Mouse (Mus musculus) forebrain, postnatal 0 days (tissue): ENCODE measurements around the gene Gm20695. TPM values are rescaled to one million over a fixed set of nuclear protein-coding genes. Genes with fewer than 3 reads are reported as not detected.

Experiments
- ATAC-seq: fragments of 200-750 bp; cut with Nextera tagmentation; 2 replicates; pipeline ENCODE4 v1.8.0; 2017; ENCODE audit warnings: mild to moderate bottlenecking, moderate library complexity
- DNase-seq: peaks from one replicate; pipeline ENCODE4 v3.0.0-alpha.2; 2015
- H3K27ac ChIP-seq: fragments of 300-500 bp; sonication (generic); 2 replicates; pipeline ENCODE4 v1.5.1; 2014; ENCODE audit warnings: low read depth, mild to moderate bottlenecking, antibody characterized with exemption, low read length, moderate library complexity, mixed read lengths
- H3K27me3 ChIP-seq: fragments of 300-500 bp; sonication (generic); 2 replicates; pipeline ENCODE4 v1.6.1; 2014; ENCODE audit warnings: mild to moderate bottlenecking, low read length, mixed read lengths; ENCODE audit not compliant: insufficient read depth
- H3K36me3 ChIP-seq: fragments of 300-500 bp; sonication (generic); 2 replicates; pipeline ENCODE4 v1.6.1; 2014; ENCODE audit warnings: mild to moderate bottlenecking, moderate library complexity; ENCODE audit not compliant: insufficient read depth
- H3K4me1 ChIP-seq: fragments of 300-500 bp; sonication (generic); 2 replicates; pipeline ENCODE4 v1.6.1; 2014; ENCODE audit warnings: antibody characterized with exemption; ENCODE audit not compliant: insufficient read depth
- H3K4me2 ChIP-seq: fragments of 300-500 bp; sonication (generic); 2 replicates; pipeline ENCODE4 v1.6.1; 2014; ENCODE audit warnings: low read depth, mild to moderate bottlenecking, moderate library complexity
- H3K4me3 ChIP-seq: fragments of 300-500 bp; sonication (generic); 2 replicates; pipeline ENCODE4 v1.5.1; 2014; ENCODE audit warnings: low read depth, low read length, mixed read lengths
- H3K9ac ChIP-seq: fragments of 300-500 bp; sonication (generic); 2 replicates; pipeline ENCODE4 v1.6.1; 2014; ENCODE audit warnings: mild to moderate bottlenecking
- H3K9me3 ChIP-seq: fragments of 300-500 bp; sonication (generic); 2 replicates; pipeline ENCODE4 v1.6.1; 2016; ENCODE audit warnings: low read length
- CTCF ChIP-seq: sonication (generic); IDR thresholded peaks from 2 replicates; pipeline ENCODE4 v1.5.1; 2016; ENCODE audit warnings: antibody characterized with exemption, control low read depth, low read depth
- WGBS: fragments of 180-500 bp; shearing (Covaris S2); extraction: QIAGEN DNeasy Blood & Tissue Kit; methylation state at CpG from one replicate; pipeline ENCODE4 v1.1.7; 2014; 5-methylcytosine and 5-hydroxymethylcytosine counted together
- polyA plus RNA-seq: library from polyadenylated mRNA; unstranded; fragments of >200 nt; fragmentation: Nextera tagmentation; extraction: Ambion mirVana; gene quantifications from 2 replicates; pipeline ENCODE4 v1.2.1, GENCODE M21; 2015
- total RNA-seq: library from RNA; depleted of rRNA; stranded (reverse); fragments of >200 nt; gene quantifications from 2 replicates; pipeline ENCODE4 v1.2.3, GENCODE M21; 2014; rRNA removed

The Gm20695 gene
- 5.6 and 10.3 TPM in 2 replicates for total RNA-seq
- 0.87 and 2.4 TPM in 2 replicates for polyA plus RNA-seq

DNA sequence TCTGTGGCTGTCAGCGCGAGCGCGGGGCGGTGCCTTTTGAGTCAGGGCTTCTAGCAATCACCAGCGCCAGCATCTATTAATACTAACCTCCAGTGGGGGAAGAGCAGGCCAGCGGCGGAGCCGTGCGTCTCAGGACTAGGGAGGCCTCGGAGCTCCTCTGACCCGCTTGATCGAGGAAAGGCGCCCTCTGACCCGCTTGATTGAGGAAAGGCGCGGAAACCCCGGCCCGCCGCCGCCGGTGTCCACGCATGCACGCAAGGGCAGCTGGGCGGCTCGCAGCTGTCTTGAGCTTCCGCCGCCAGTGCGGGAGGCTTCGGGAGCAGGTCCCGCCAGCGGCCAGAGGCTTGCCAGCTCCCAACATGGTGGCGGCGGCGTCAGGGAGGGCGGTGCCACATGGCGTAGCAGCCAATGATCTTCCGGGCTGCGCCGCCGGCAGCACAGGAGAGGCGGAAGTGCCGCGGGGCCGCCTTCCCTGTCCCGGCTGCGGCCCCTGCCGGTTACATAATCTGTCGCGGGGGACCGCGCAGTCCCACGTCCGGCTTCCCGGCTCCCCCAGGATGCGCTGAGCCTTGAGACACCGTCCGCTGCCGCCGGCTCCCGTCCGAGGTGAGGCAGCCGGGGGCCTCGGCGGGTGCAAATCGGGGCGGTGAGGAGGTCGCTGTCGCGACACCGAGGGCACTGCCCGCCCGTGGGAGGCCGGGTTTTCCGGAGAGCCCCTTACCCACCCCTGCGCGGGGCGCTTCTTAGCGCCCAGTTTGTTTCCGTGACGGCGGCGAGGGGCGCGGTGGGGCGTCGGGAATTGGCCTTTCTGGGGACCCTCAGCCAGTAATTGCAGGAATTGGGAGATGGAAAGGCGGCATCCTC is at the start of gene Gm20695, which contains the start of gene Zfp597:
Gm20695 (plus strand) TSS at position 448 of the 864 bp plus-strand sequence.
Zfp597 (minus strand) TSS at position 361 of the 864 bp plus-strand sequence.
- peak; percentile 62 for TF ChIP-seq CTCF
- Histone ChIP-seq H3K4me2 (peak within 1 kb of the TSS; percentile 68), H3K4me1 (peaks cover 10% of the 10 kb centered on the region; the same call in 1 of the 2 replicates), H3K27me3 (no peaks in the 10 kb centered on the region), H3K36me3 (0 out of 2 replicates have a peak, but pooled peaks cover 2% of the 10 kb centered on the region), H3K9ac (peak within 1 kb of the TSS; percentile 90), H3K4me3 (peak within 1 kb of the TSS; percentile 90), H3K9me3 (no peaks in the 10 kb centered on the region), H3K27ac (peak within 1 kb of the TSS; percentile 95)
- peak; percentile 99 for ATAC-seq
- WGBS: 2% methylated on average over 86 of the region's 88 CpGs
- DNase-seq: peak; percentile 96

DNA sequence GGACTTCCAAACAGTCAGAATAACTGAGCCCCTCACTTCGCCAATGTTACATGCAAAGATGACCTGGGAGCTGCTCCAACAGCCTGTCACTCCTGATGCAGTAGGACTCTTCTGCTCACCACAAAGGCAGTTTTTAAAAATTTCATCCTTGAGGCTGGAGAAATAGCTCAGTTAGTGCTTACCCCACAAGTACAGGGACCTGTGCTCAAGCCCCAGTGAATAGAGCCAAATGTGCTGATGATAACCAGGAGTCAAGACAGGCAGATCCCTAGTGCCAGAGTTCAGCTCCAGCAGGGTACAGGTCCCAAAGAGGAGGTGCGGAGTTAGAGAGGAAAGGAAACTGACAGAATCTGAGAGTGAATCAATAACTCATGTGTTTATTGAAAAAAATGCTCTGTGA is 49.0 kb upstream of the Gm20695 start:
- 88% methylated on average over 2 of the region's 2 CpGs for WGBS
- no peak overlapping the region for H3K4me2 ChIP-seq
- H3K27me3 ChIP-seq: no peaks in the 10 kb centered on the region
- H3K27ac ChIP-seq: no peak overlapping the region
- no peak overlapping the region for H3K9ac ChIP-seq
- DNase-seq (no peak), ATAC-seq (no peak)
- H3K4me1 ChIP-seq: no peaks in the 10 kb centered on the region
- TF ChIP-seq CTCF: no peak
- no peak overlapping the region for H3K4me3 ChIP-seq
- H3K36me3 ChIP-seq: no peaks in the 10 kb centered on the region
- no peaks in the 10 kb centered on the region for H3K9me3 ChIP-seq

DNA sequence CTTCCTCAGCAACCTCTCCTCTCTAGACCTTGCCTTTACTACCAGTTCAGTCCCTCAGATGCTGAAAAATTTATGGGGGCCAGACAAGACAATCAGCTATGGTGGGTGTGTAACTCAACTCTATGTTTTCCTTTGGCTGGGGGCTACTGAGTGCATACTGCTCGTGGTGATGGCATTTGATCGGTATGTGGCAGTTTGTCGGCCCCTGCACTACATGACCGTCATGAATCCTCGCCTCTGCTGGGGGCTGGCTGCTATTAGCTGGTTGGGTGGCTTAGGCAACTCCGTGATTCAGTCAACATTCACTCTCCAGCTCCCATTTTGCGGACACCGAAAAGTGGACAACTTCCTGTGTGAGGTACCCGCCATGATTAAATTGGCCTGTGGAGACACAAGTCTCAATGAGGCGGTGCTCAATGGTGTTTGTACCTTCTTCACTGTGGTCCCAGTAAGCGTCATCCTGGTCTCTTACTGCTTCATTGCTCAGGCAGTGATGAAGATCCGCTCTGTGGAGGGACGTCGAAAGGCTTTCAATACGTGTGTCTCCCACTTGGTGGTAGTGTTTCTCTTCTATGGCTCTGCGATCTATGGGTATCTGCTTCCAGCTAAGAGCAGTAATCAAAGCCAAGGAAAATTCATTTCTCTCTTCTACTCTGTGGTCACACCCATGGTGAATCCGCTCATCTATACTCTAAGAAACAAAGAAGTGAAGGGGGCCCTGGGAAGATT is 45.1 kb upstream of the Gm20695 start:
- no peaks in the 10 kb centered on the region for H3K27me3 ChIP-seq
- H3K9ac ChIP-seq: no peak overlapping the region
- H3K36me3 ChIP-seq: no peaks in the 10 kb centered on the region
- ATAC-seq (no peak; the same call in 1 of the 2 replicates), DNase-seq (peak; percentile 21)
- peak; percentile 59 for TF ChIP-seq CTCF
- H3K27ac ChIP-seq: no peak overlapping the region
- no peaks in the 10 kb centered on the region for H3K4me1 ChIP-seq
- H3K4me3 ChIP-seq: no peak overlapping the region
- H3K9me3 ChIP-seq: no peaks in the 10 kb centered on the region
- no peak overlapping the region for H3K4me2 ChIP-seq
- 65% methylated on average over 17 of the region's 17 CpGs for WGBS

DNA sequence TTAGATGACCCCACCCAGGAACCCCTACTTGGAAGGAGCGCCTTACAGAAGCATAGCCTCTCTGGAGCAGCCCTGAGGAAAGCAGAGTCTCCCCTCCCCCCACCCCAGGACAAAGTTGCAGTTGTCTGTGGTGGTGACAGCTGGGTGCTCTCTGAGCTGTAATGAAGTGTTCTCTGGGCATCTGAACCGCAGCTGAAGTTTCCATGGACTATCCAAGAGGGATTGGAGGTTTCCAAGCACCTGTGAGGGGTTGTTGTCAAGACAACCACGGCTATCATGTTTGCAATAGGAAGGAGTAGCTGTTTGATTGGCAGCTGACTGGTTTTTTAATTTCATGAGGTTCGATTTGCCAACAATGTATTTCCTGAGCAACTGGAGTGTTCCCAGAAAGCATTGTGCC is 41.5 kb upstream of the Gm20695 start:
- Histone ChIP-seq H3K27ac (no peak overlapping the region), H3K9ac (no peak overlapping the region), H3K36me3 (no peaks in the 10 kb centered on the region), H3K27me3 (no peaks in the 10 kb centered on the region), H3K9me3 (no peaks in the 10 kb centered on the region), H3K4me1 (peaks cover 4% of the 10 kb centered on the region), H3K4me3 (no peak overlapping the region), H3K4me2 (no peak overlapping the region)
- no peak for ATAC-seq
- WGBS: 34% methylated on average over 4 of the region's 4 CpGs
- no peak for DNase-seq
- no peak for TF ChIP-seq CTCF

DNA sequence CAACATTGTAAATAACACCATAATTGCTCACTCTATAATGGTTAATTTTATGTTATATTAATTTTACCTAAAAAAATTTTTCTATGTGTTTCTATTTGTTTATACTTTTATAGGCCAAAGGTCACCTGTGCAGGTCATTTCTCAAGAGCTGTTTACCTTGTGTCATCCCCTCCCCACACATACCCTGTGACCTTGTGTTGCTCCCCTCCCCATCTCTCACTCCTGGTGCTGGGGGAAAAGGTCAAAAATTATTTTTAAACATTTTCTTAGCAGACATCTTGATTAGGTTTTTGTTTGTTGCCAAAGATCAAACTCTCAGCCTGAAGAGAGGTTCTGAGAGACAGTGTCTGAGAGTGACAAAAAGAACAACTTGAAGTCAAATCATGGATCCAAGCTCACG is 40.7 kb upstream of the Gm20695 start:
- WGBS: 68% methylated on average over 1 of the region's 1 CpGs
- Histone ChIP-seq H3K27me3 (no peaks in the 10 kb centered on the region), H3K4me1 (peaks cover 4% of the 10 kb centered on the region), H3K4me2 (no peak overlapping the region), H3K9ac (no peak overlapping the region), H3K27ac (no peak overlapping the region), H3K4me3 (no peak overlapping the region), H3K9me3 (no peaks in the 10 kb centered on the region), H3K36me3 (no peaks in the 10 kb centered on the region)
- no peak for ATAC-seq
- no peak for TF ChIP-seq CTCF
- no peak for DNase-seq

DNA sequence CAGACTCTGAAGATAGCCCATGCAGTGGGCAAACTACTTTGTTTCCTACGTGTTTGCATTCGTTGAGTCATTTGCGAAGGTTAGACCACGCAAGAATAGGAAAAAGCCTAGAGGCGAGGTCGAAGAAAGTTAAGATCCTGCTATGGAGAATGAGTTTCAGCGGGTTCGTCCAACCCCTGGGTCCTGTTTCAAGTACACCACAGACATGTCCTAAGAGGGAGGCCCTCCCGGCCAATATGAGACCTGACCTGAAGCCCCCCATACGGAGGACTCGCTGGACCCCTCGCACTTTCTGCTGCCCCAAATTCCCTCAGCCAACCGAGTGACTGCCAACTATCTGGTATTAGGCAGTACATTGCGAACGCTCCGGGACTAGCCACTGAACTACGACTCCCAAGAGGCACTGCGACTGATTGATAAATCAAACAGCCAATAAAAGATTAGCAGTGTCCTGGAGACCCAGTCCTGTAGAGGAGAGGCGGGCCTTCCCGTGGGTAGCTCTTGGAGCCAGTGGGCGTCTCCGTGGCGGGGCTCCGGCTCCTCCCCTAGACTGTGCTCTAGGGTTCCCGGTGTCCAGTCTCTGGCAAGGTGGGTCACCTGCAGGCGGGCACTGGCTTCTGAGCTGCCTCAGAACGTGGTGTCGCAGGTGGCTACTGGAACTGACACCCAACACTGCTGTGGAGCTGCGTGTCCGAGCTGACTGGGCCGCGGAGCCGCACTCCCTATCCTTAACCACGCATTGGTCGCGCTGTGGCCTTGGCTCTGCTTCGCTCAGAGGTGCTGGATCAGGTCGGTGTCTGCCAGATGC is 37.5 kb upstream of the Gm20695 start, which contains the start of gene Zfp174:
Zfp174 (plus strand) TSS at position 558 of the 808 bp plus-strand sequence.
- no peak within 1 kb of the TSS for H3K27ac ChIP-seq
- peak within 1 kb of the TSS; percentile 71 for H3K4me2 ChIP-seq
- H3K27me3 ChIP-seq: no peaks in the 10 kb centered on the region
- peak within 1 kb of the TSS; percentile 54 for H3K4me3 ChIP-seq
- ATAC-seq (peak; percentile 100), DNase-seq (peak; percentile 95)
- WGBS: 4% methylated on average over 38 of the region's 38 CpGs
- H3K9me3 ChIP-seq: no peaks in the 10 kb centered on the region
- H3K4me1 ChIP-seq: peaks cover 8% of the 10 kb centered on the region
- peak; percentile 18; the same call in 1 of the 2 replicates for TF ChIP-seq CTCF
- no peaks in the 10 kb centered on the region for H3K36me3 ChIP-seq
- H3K9ac ChIP-seq: peak within 1 kb of the TSS; percentile 64
